Mouse (Mus musculus) kidney, adult 9 months (tissue): ENCODE measurements around the gene Micu2.

ENCODE experiments used
- DNase-seq: peaks from one replicate; pipeline ENCODE4 v3.0.0; 2022

Micu2 gene

DNA sequence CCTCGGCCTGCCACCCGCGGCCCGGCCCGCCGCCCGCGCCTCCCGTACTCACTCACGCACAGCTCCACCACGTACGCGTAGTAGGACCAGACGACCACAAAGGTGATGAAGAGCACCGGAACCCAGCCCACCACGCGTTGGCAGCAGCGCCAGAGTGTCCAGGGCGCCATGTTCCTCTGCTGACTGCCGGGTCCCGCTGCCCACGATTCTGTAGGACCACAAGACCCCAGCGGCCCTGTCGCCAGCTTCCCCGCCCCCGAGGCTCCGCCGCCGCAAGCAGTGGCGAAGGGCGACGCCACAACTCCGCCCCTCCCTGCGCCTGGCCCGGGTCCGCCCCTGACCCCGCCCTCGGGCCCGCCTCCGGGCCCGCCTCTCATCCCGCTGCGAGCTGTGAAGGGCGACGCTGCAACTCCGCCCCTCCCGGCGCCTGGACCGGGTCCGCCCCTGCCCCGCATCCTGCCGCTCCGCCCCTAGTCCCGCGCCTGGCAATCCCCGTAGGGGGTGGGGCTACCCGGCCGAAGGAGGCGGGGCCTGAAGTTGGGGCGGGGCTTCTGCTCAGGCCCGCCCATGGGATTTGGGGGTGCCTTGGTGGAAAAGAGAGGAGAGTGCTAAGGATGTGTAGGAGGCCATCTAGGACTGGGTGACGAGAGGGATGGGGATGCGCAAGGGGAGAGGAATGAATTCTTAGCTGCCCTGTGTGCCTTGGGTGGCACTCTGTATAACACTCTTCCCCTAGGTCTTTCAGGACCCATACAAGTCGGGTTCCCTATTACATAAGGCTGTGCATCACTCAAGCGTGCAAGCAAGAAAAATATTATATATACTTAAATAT is 108.8 kb downstream of the Micu2 start, which contains the start of gene Zdhhc20:
Zdhhc20 (minus strand) TSS at position 266 of the 832 bp plus-strand sequence.
- peak; percentile 96 for DNase-seq

DNA sequence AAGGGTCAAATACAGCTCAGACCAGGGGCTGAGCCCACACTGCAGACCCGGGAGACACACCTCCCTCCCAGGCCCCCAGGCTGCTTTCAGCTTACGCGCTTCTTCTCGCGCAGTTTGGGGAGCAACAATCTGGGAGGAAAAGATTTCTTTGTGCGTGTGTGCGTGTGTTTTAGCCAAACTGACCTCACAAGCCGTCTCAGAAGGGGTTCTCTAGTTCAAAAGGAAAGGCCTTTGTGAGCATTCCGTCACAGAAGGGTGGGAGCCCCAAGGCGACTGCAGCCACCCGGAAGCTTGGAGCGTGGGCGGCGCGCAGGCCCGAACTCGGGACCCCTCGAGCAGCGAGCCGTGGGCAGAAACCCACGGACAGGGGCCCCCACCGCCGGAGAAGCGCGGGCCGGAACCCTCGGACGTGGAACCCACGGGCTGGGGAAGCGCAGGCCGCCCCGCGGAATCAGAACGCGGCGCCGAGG is 109.5 kb downstream of the Micu2 start:
- DNase-seq, result peak; percentile 26

DNA sequence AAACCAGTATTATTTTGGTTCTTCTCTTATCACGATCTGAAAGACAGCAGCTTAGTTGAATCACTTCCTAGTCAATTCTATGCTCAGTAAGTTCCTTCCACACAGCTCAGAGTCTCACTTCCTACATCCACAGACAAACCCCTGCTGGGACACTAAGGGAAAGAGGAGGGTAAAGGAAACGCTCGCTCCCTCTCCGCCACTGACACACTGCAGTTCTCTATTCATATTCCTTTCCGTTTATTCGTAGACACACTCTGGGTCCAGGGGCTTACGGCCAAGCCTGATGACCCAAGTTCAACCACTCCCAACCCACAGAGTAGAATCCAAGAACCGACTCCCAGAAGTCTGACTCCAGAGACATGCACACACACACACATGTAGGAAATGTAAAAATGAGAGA is 111.9 kb downstream of the Micu2 start:
- peak; percentile 20 for DNase-seq

DNA sequence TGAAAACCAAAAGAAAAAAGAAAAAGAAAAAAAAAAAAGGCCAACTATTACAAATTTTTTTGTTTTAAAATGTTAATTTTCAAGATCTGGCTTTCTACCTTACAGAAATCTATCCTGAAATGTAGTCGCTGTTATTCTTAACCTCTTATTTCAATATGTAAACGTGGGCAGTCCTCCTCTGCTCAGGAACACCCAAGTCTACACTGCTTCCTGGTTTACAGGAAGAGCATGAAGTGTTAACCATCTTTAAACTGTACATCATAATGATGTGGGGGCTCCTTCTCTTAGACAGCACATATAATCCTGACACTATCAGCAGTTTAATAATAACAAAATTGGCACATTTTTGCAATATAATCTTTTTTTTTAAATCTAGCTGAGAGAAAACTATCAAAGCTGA is 113.0 kb downstream of the Micu2 start:
- no peak for DNase-seq

DNA sequence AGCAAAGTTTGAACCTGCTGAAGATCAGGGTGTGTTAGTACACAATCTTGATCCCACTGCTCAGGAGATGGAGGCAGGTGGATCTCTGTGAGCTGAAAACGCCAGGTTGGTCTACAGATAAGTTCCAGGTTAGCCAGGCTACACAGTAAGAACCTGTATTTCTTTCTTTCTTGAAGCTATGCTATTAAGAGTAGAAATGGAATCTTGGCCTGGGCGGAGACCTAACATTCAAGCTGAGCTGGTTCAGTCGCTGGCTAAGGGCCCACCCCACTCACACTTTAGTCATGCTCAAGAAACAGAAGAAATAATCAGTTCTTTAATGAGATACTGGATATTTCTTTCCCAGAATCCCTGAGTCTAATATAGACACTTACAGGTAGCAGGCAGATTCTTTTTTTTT is 115.7 kb downstream of the Micu2 start:
- no peak for DNase-seq

DNA sequence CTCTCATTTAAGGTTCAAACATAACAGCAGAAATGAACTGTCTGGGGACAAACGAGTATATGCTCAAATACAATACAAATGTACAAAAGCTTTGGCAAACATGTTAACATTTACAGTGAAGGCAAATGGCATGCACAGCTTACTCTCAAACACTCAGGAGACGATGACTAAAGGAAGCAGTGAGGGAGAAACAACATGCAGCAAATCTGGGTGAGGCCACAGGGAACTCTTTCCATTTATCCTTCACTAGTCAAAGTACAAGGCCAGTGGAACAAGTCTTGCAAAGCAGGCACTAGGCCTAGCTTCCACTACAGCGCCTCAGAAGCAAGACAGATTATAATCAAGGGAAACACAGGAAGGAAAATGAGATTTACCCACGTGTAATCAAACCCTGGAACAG is 116.3 kb downstream of the Micu2 start:
- no peak for DNase-seq

DNA sequence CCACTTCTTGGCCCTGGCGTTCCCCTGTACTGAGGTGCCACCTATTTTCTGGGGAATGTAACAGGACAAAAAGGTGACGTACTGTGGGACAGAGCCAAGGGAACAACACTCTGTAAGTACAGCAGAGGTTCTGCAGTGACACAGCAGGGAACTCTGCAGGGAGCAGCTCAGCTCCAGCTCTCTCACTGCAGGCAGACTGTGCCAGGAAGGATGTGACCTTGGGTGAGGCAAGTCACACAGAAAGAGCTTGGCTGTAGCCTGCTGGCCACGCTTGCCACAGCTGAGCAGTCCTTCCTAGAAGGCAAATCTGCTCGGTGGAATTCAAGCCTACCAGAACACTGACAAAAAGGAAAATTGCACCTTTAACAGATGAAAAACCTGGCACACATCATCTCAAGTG is 117.3 kb downstream of the Micu2 start:
- DNase-seq, result peak; percentile 66

DNA sequence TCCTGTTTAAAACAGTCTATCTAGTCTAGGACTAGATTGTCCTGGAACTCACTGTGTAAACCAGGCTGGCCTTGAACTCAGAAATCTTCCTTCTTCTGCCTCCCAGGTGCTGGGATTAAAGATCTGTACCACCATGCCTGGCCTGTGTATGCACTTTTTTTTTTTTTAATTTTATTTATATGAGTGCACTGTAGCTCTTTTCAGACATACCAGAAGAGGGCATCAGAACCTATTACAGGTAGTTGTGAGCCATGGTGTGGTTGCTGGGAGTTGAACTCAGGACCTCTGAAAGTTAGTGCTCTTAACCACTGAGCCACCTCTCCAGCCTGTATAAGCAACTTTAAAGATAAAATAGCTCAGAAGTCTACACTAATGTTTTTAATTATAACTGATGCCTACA is 118.0 kb downstream of the Micu2 start:
- no peak for DNase-seq

DNA sequence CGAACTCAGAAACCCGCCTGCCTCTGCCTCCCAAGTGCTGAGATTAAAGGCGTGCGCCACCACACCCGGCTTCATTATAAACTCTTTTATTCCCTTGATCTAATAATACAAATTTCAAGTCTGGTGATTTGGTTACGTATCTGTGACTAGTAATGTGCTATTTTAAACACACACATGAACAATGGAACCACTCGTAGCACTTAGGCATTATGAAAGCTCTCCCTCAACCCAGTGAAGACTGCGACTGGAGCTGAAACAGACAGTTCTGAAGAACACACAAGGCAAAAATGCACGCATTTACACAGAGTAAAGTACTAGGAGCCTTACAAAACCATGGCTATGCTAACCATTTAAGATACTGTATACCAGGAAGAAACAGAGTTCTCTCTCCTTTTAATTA is 121.1 kb downstream of the Micu2 start:
- DNase-seq, result no peak

DNA sequence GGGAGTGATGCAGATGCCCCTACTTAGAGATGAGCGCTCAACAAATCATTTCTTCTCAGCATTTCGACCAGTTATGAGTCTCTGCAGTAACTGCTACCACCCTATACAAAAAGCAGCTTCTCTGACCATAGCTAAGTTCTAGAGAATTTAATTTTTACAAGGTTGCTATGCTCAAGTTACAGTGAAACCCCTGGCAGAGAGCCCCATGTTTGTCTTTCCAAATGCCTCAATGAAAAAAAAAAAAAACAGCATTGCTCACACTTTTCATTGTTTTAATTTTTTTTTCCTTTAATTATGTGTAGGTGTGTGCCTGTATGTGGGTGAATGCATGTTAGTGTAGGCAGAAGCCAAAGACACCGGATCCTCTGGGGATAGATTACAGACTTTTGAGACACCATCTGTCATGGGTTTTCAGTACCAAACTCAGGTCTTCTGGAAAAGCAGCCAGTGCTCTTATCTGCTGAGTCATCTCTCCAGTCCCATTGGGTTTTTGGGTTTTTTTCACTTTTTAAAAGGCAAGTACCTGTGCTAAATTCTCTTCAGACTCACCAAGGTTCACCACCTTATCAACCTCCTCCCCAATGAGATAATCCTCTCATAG is 132.3 kb downstream of the Micu2 start:
- no peak for DNase-seq
